Mouse (Mus musculus) urinary bladder, postnatal 0 days (tissue): Measurements from ENCODE around the gene Abhd16a. TPM values are rescaled to one million over a fixed set of nuclear protein-coding genes. Genes with fewer than 3 reads are reported as not detected.

ENCODE experiments used
- polyA plus RNA-seq: library from polyadenylated mRNA; unstranded; fragments of >200 nt; fragmentation: Nextera tagmentation; extraction: Ambion mirVana; gene quantifications from 2 replicates; pipeline ENCODE4 v1.2.1, GENCODE M21; 2015

The Abhd16a gene
- polyA plus RNA-seq, 1 experiment from 2014 or later = 93.2 TPM

GRCm38 (mm10) chr17:35134801-35135590, 45.9 kb downstream of the Abhd16a start, which contains the start of gene Bag6:
TSS of gene Bag6 (plus strand) at chr17:35135178.

Other genes starting within 250 kb of the Abhd16a start
- 25.2 and 29.7 TPM in 2 replicates for gene Skiv2l, start 239.1 kb upstream of the Abhd16a start, polyA plus RNA-seq
- gene Nelfe, start 238.9 kb upstream of the Abhd16a start, polyA plus RNA-seq = 50.7 and 59.0 TPM in 2 replicates
- 15.6 and 19.3 TPM in 2 replicates for gene Cfb, start 226.7 kb upstream of the Abhd16a start, polyA plus RNA-seq
- 0.53 and 0.86 TPM in 2 replicates for gene Zbtb12, start 209.8 kb upstream of the Abhd16a start, polyA plus RNA-seq
- not detected in 2 replicates for gene Gm20547, start 207.2 kb upstream of the Abhd16a start, polyA plus RNA-seq
- 8.9 and 9.3 TPM in 2 replicates for gene C2, start 191.0 kb upstream of the Abhd16a start, polyA plus RNA-seq
- 25.2 and 27.2 TPM in 2 replicates for gene Ehmt2, start 190.8 kb upstream of the Abhd16a start, polyA plus RNA-seq
- gene Slc44a4, start 174.8 kb upstream of the Abhd16a start, polyA plus RNA-seq = 2.6 and 3.3 TPM in 2 replicates
- gene Neu1, start 158.0 kb upstream of the Abhd16a start, polyA plus RNA-seq = 23.2 and 28.5 TPM in 2 replicates
- gene Hspa1b, start 130.0 kb upstream of the Abhd16a start, polyA plus RNA-seq = 4.5 and 5.2 TPM in 2 replicates
- not detected in 2 replicates for gene Gm20481, start 119.4 kb upstream of the Abhd16a start, polyA plus RNA-seq
- gene Hspa1a, start 117.1 kb upstream of the Abhd16a start, polyA plus RNA-seq = 36.7 and 39.4 TPM in 2 replicates
- gene Hspa1l, start 116.6 kb upstream of the Abhd16a start, polyA plus RNA-seq = 0.16 and 0.25 TPM in 2 replicates
- gene Lsm2, start 107.4 kb upstream of the Abhd16a start, polyA plus RNA-seq = 82.1 and 83.5 TPM in 2 replicates
- 42.0 and 44.7 TPM in 2 replicates for gene Vars, start 88.3 kb upstream of the Abhd16a start, polyA plus RNA-seq
- 0.19 and 0.24 TPM in 2 replicates for gene Vwa7, start 72.7 kb upstream of the Abhd16a start, polyA plus RNA-seq
- 1.3 and 1.7 TPM in 2 replicates for gene Sapcd1, start 61.2 kb upstream of the Abhd16a start, polyA plus RNA-seq
- gene Msh5, start 42.5 kb upstream of the Abhd16a start, polyA plus RNA-seq = 0.88 and 1.3 TPM in 2 replicates
- gene Clic1, start 39.3 kb upstream of the Abhd16a start, polyA plus RNA-seq = 240 and 276 TPM in 2 replicates
- gene Ddah2, start 30.2 kb upstream of the Abhd16a start, polyA plus RNA-seq = 118 and 126 TPM in 2 replicates
- gene Ly6g6c, start 23.9 kb upstream of the Abhd16a start, polyA plus RNA-seq = 0.45 and 0.58 TPM in 2 replicates
- gene Mpig6b, start 23.1 kb upstream of the Abhd16a start, polyA plus RNA-seq = 0.42 and 1.7 TPM in 2 replicates
- 8.2 and 8.3 TPM in 2 replicates for gene Ly6g6e, start 12.4 kb upstream of the Abhd16a start, polyA plus RNA-seq
- 1.6 and 2.2 TPM in 2 replicates for gene Ly6g6d, start 11.2 kb upstream of the Abhd16a start, polyA plus RNA-seq
- 0.18 TPM in 1 of 2 replicates, not detected in the other for gene Ly6g6f, start 3.7 kb upstream of the Abhd16a start, polyA plus RNA-seq
- not detected in 2 replicates for gene Ly6g5c, start 19.0 kb downstream of the Abhd16a start, polyA plus RNA-seq
- gene Ly6g5b, start 26.2 kb downstream of the Abhd16a start, polyA plus RNA-seq = 0.22 and 0.35 TPM in 2 replicates
- gene Gpank1, start 32.2 kb downstream of the Abhd16a start, polyA plus RNA-seq = 9.5 and 11.9 TPM in 2 replicates
- gene Csnk2b, start 32.8 kb downstream of the Abhd16a start, polyA plus RNA-seq = 189 and 201 TPM in 2 replicates
- 9.9 and 10.8 TPM in 2 replicates for gene D17H6S53E, start 37.1 kb downstream of the Abhd16a start, polyA plus RNA-seq
- gene Apom, start 42.8 kb downstream of the Abhd16a start, polyA plus RNA-seq = 0.95 TPM in 1 of 2 replicates, not detected in the other
- gene Bag6, start 45.9 kb downstream of the Abhd16a start, polyA plus RNA-seq = 28.9 and 35.6 TPM in 2 replicates
- 73.9 and 74.9 TPM in 2 replicates for gene Prrc2a, start 75.6 kb downstream of the Abhd16a start, polyA plus RNA-seq
- gene Aif1, start 86.8 kb downstream of the Abhd16a start, polyA plus RNA-seq = 11.2 and 12.6 TPM in 2 replicates
- 13.5 and 15.8 TPM in 2 replicates for gene Lst1, start 99.2 kb downstream of the Abhd16a start, polyA plus RNA-seq
- gene Ltb, start 105.2 kb downstream of the Abhd16a start, polyA plus RNA-seq = 0.53 and 0.96 TPM in 2 replicates
- gene Tnf, start 112.7 kb downstream of the Abhd16a start, polyA plus RNA-seq = 0.40 and 0.69 TPM in 2 replicates
- gene Lta, start 116.1 kb downstream of the Abhd16a start, polyA plus RNA-seq = 0.12 and 0.30 TPM in 2 replicates
- not detected in 2 replicates for gene Gm16181, start 131.6 kb downstream of the Abhd16a start, polyA plus RNA-seq
- gene Atp6v1g2, start 144.4 kb downstream of the Abhd16a start, polyA plus RNA-seq = 4.5 TPM in 2 replicates
- 7.0 and 7.5 TPM in 2 replicates for gene Nfkbil1, start 146.5 kb downstream of the Abhd16a start, polyA plus RNA-seq
- gene Ddx39b, start 152.5 kb downstream of the Abhd16a start, polyA plus RNA-seq = 170 TPM in 2 replicates
- 251 and 342 TPM in 2 replicates for gene H2-D1, start 173.5 kb downstream of the Abhd16a start, polyA plus RNA-seq
- gene H2-Q1, start 231.1 kb downstream of the Abhd16a start, polyA plus RNA-seq = 0.05 TPM in 1 of 2 replicates, not detected in the other